Mouse (Mus musculus) layer of hippocampus, postnatal 36 days (tissue): ENCODE data around the gene Sec63. TPM values are rescaled to one million over a fixed set of nuclear protein-coding genes. Genes with fewer than 3 reads are reported as not detected.
A peak's percentile ranks its signal among the peaks of the same experiment; 100 is the strongest.

Source experiments
- DNase-seq, 2 experiments: peaks; one replicate each; pipeline ENCODE4 v3.0.0; 2022
- total RNA-seq, 2 experiments: library from RNA; stranded (reverse); gene quantifications; 2 replicates each; pipeline ENCODE4 v1.2.3; 2021

Gene Sec63
- total RNA-seq, result 10 to 100 TPM; 47.2 to 51.1 TPM

- DNase-seq, result peak; percentile 98
Measured at GRCm38 (mm10) chr10:42760999-42761900, at the start of gene Sec63. Sec63 (plus strand) TSS chr10:42761496.

DNA sequence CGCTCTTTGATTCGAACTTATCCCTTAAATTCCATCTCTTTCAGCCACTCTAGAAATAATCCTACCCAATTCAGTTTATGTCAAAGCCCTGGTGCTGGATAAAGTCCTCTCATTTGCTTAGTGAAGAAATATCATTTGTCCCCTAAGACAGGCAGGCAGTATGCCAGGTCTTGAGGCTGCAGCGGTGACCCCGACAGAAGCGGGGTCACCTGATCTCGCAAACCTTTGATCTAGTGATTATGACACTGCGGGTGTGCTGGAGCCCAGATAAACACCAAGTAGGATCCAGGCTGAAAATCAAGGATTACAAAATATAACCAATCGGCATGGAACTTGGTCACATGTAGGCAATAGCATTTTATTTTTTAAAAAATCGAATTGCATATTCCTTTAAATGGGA, 46.6 kb upstream of the Sec63 start:
- no peak for DNase-seq

- no peak for DNase-seq
Measured at GRCm38 (mm10) chr10:42715366-42716035, 45.8 kb upstream of the Sec63 start.

GRCm38 (mm10) chr10:42722116-42722515, 39.2 kb upstream of the Sec63 start:
- no peak for DNase-seq

GRCm38 (mm10) chr10:42723275-42724232, 37.7 kb upstream of the Sec63 start:
- no peak for DNase-seq

DNA sequence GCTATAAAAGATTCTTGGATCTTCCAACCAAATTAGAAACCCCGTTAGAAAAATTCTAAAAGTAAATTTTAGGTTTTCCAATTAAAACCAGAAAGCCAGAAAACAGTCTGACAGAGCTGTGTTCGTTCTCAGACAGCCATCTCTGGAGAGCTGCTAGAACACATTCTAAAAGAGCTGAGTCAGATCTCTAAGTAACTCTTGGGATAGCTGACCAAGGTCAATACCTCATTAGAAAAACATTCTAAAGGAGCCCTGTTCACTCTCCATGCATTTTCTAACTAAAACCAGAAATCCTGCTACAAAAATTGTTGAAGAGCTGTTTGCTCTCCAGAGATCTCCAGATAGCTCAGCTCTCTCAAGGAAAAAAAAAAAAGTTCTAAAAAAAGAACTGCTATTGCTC, 31.7 kb upstream of the Sec63 start:
- DNase-seq, result no peak

GRCm38 (mm10) chr10:42734546-42735060, 26.7 kb upstream of the Sec63 start:
- peak in 1 of 2 experiments; percentile 22 for DNase-seq

DNA sequence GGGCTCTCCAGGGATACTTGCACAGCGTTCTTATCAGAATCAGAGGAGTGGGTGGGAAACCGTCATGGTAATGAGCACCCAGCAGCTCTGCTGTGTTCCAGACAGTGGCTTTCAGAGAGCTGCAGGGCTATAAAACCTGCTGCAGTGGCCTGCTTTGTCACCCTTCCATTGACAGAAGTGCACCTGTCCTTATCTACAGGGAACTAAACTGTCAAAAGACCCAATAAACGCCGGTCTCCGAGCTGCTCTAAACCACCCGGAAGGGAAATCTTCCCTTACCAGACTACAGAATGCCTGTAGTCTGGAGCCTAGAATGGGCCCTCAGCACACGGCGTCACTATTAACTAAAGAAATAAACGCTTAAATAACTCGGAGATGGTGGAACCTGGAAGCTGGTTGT, 9.5 kb upstream of the Sec63 start:
- DNase-seq, result no peak

DNA sequence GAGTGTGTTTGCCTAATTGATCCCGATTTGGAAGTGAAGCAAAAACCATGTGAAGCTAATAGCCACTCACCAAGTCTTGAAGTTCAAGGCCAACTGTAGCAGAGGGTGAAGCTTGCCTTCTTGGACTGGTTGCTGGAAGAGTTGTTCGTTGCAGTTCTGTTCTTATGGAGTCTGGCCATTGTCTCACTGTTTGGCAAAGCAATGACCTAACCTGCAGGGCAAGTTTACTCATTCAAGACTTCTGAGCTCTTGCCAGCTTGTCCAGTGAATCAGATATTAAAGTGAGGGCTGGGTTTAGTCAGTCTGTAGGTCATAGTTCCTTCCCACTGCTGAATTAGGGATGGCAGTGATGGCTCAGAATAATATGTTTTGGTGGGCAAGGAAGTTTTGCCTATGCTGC, 7.0 kb upstream of the Sec63 start:
- no peak for DNase-seq

GRCm38 (mm10) chr10:42759741-42760140, 1.6 kb upstream of the Sec63 start:
- no peak for DNase-seq

GRCm38 (mm10) chr10:42760329-42760728, 967 bp upstream of the Sec63 start:
- no peak for DNase-seq

DNA sequence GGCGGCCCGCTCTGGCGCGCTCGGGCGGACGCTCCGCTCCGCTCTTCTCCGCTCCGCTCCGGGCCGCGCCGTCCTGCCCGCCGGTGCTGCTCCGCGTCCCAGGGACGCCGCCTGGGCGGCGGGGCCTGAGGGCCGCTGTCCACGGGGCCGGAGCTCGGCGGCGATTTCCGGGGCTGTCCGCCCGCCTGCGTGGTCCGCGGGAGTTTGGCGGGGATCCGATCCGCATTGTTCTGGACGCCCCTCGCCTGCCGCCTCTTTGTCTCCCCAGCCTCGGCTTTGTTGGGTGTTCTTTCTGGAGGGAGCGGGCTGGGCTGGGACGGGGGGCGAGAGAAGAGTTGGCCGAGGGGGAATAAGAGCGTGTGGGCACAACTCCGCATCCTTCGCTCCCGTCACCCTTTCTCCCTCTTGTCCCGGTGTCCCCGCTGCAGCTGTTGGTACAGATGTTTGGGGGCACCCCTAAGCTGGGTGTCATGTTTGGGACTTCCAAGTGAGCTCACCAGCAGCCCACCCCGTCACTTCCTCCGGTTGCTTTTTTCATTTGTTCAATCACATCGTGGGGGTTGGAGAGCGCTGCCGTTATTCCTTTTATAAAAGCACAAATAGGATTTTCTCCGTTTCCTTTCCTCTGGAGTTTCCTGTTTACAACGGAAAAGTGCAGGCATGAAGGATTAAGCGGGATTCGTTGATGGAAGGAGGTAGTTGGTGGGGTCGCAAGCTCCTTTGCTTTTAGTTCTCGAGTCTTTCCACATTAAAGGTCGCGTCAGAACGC, 789 bp downstream of the Sec63 start:
- DNase-seq, result peak; percentile 27 to 32

DNA sequence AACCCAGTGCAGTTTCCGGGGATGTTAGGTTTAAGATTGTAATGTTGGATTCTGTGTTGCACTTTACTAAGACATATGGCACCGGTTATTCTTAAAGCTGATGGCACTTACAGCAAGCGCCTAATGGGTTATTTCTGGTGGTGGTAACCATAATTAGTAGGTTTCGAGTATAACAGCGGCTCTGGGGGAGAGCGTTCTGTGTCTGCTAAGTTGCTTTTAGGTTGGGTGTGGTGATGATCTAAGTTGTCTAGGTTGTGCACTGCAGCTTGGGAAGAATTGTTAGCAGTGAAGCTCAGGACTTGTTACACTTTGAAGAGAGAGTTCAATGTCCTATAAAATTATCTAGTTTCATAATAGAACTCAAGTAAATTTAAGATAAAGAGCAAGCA, 1.4 kb downstream of the Sec63 start:
- DNase-seq, result peak in 1 of 2 experiments; percentile 14

DNA sequence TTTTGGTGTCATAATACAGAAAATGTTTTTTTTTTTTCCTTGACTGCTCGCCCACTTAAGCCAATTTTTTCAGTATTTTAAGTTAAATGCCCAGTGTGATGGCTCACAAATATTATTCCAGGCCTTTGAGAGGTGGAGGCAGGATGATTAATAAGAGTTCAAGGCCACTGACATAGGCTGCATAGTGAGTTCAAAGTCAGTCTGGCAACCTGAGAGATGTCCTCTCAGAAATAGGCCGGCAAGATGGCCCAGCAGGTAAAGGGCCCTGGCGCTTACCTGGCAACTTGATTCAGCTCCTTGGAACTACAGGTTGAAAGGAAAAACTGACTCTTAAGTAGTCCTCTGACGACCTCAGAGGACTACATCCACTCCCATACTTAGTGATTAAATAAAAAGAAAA, 1.9 kb downstream of the Sec63 start:
- DNase-seq, result no peak

DNA sequence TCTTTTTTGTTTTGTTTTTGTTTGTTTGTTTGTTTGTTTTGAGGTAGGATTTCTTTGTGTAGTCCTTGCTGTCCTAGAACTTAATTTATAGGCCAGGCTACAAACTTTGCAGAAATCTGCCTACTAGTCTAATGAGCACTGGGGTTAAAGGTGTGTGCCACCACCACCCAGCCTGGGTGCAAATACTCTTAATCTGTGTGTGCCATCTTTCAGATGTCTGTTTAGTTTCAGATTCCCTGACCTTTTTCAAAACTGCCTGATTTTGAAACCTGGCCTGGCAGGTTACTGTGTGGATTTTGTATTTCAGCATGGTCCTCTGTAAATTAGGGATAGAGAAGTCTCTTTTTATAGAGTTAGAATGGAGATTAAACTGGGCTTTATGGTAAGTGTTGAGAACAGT, 4.0 kb downstream of the Sec63 start:
- no peak for DNase-seq

- no peak for DNase-seq
Measured at GRCm38 (mm10) chr10:42775450-42775849, 14.2 kb downstream of the Sec63 start.

- DNase-seq, result no peak
Measured at GRCm38 (mm10) chr10:42780753-42781152, 19.5 kb downstream of the Sec63 start.

- DNase-seq, result no peak
Measured at GRCm38 (mm10) chr10:42781672-42782071, 20.4 kb downstream of the Sec63 start.

GRCm38 (mm10) chr10:42800922-42801321, 39.6 kb downstream of the Sec63 start:
- DNase-seq, result no peak

GRCm38 (mm10) chr10:42825923-42826322, 64.6 kb downstream of the Sec63 start:
- no peak for DNase-seq

DNA sequence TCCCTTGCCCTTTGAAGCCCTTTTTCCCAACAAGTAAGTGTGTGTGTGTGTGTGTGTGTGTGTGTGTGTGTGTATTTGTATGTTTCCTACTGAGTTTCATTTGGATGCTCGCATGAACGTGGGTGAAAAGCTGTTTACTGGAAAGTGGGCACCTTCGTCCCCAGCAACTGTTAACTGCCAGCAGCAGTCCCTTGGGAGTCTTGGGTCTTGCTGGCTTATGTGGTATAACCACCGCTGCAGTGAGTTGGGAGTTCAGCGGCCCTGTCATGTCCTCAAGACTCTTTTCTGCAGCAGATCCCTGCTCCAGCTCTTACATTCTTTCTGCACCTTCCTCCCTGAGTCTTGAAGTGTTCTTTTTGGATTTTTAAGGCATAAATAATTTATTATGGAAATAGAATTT, 65.9 kb downstream of the Sec63 start:
- DNase-seq, result no peak

GRCm38 (mm10) chr10:42830007-42830406, 68.7 kb downstream of the Sec63 start:
- no peak for DNase-seq
